Mouse (Mus musculus): ENCODE measurements around the gene Slc27a1.

The Slc27a1 gene

DNA sequence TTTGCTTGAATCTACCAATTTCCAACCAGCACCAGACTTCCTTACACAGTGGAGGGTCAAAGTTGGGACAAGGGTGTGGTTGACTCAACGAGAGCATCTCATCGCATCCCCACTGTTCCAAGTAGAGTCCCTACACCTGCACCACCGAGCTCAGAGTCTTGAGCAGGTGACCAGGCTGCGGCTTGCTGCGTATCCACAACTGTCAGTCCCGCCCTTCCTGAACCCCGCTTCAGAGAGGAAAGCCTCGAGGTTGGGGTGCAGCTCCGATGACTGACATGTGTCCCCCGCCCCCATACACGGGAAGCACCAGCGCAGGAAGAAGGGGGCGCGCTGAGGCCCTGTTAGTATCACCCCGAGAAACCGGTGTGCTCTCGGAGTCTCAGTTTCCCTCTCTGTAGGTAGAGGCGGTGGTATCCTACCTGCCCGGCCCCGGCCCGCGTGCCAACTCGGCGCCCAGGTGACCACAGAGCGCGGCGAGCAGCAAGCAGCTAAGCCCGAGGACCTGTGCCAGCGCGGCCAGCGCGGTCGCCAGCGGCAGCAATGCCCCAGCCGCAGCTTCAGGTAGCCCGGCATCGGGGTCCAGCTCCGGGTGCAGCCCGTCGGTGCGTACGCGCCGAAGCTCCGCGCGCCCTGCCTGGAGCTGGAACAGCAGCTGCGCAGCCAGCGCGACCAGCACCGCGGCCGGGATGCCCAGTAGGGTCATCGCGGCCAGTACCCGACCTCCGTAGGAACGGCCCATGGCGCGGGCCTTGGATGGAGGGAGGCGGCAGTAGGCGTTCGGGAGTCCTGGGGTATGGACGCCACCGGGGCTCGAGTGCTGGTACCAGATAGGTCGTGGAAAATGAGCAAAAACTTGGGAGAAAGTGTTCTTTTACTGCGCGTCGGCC, 10.4 kb upstream of the Slc27a1 start, which contains the start of gene Tmem221:
Gene Tmem221 (minus strand): TSS at position 801 of the 887 bp plus-strand sequence.
- DNase-seq: peak; percentile 30 to 31

DNA sequence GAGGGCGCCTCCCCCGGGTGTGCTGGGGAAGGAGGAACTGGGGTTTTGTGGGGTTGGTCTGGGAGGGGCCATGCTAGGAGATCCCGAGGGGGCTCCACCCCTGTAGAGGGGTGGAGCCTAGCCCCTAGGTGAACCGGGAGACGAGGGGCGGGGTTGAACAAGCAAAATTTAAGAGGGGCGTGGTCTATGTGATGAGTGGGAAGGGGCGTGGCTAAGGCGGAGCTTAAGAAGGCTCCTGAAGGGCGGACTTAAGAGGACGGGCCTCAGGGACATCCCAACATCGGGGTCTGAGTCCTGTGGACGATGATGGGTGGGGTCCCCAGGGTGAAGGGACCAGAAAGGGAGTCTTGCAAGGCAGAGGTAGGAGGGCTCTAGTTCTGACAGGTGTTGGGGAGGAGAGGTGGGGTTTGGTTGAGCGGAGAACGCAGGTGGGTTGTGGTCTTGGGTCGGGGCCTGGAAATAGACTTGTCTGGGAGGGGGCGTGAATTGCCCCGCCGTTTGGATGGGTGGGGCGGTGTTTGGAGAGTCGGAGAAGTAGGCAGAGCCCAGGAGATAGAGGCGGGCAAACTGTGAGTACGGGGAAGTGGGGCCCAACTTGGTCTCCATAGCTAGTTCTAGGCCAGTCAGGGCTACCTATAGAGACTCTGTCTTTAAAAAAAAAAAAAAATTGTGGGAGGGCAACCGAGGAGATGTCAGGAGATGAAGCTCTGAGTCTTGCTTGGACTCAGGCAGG, 9.6 kb upstream of the Slc27a1 start:
- DNase-seq: peak; percentile 49 to 53

DNA sequence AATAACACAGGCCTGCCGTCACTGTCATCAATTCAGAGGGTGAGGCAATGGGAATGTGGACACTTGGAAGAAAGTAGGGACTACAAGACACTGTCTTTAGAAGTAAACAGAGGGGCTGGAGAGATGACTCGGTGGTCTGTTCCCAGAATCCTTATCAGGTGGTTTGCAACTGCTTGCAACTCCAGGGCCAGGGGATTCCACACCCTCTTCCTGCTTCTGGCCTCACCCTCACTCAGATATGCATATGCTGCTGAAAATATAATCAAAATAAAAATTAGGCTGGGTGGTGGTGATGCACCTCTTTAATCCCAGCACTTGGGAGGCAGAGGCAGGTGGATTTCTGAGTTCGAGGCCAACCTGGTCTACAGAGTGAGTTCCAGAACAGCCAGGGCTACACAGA, 8.6 kb upstream of the Slc27a1 start:
- DNase-seq: no peak

DNA sequence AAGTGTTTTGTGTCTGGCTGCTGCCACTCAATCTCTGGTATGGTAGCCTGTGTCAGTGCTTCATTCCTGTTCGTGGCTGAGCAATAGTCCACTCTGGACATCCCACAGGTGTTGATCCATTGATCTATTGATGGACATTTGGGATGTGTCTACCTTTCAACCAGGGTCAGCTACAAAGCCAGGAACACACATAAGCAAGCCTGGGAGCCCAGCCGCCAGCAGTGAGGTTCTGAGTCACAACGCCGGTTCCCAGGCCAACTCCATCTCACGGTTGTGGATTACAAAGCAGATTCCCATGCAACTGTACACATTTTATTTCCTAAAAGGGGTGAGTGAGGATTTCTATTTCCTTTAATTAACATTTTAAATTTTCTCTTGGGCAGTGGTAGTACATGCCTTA, 7.9 kb upstream of the Slc27a1 start:
- DNase-seq: no peak

DNA sequence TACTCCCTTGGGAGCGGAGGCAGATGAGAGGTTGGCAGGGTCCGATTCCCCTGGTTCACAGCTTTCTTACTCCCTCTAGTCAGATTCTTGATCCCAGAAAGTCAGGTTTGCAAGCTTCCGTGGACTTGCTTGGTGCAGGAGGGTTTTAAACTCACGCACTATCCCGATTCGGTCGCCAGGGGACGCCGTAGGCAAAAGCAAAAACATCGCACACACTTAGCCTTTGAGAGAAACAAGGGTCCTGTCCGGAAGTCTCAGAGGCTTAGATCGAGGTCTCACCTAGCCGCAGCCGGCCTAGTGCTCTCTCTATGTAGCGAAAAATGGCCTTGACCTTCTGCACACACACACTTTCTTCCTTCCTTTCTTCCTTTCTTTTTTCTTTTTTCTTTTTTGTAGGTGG, 7.3 kb upstream of the Slc27a1 start:
- DNase-seq: peak; percentile 77 to 83

DNA sequence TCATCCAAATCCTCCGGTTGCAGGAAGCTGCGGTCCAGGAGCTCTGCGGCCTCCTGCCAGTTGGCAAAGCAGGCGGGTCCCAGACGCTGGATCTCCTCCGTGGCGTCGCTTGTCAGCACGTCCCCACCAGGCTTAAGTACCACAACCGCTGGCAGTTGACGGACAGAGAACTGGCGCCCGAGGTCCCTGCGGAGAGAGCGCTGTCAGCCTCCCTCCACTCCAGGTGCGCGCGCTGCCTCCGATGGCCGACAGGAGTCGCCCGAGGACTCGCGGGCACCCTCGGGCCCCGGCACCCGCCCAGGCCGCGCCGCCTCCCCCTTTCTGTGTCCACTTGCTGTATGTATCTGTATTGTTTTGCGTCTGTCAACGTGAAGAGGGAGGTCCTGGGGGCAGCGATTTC, 5.9 kb upstream of the Slc27a1 start:
- peak; percentile 88 to 91 for DNase-seq

DNA sequence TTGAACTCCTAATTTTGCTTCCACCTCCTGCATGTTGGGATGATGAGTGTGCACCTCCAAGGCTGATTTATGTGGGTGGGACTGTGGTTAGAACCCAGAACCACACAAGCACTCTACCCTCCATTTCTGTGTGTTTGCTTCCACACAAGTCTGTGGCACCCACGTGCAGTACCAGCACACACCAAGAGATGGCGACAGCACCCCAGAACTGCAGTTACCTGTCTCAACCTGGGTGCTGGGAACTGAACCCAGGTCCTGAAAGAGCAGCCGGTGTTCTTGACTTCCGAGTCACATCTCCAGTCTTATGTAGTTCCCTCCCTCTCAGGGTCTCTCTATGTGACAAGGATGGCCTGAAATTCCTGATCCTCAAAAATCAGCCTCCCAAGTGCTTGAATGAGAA, 4.7 kb upstream of the Slc27a1 start:
- no peak for DNase-seq

DNA sequence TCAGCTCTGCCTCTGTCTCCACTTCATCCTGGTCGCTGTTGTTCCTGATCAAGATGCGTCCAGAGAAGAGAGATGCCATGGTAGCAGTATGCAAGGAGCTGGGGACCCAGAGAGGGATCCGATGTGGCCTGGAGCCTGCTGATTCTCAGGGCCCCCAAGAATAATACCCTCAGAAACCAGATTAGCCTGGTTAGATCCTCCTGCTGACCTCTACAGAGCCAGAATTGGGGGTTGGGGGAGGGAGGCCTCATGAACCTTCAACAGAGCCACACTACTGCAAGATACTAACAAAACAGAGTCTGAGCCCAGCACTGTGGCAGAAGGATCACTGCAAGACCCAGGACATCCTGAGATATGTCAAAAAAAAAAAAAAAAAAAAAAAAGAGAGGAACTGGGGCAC, 2.2 kb upstream of the Slc27a1 start, which contains the start of gene Nxnl1:
Gene Nxnl1 (minus strand): TSS at position 101 of the 400 bp plus-strand sequence.
- DNase-seq: no peak

DNA sequence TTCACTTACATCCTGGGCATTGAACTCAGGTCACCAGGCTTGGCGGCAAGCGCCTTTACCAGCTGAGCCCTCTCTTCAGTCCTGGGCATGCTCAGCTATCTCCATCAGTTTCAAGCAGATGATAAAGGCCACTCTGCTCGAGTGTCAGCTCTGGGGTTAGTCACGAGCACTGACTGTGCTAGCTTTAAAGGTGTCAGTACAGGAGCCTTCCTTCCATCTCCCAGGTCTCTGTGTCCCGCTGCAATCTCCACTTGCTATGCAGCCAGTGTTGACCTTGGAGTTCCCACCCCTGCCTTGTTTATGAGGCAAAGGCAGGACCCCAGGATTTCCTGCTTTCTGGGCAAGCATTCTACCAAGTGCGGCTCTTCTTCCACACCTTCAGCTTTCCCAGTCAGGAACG, 1.1 kb upstream of the Slc27a1 start:
- no peak for DNase-seq

DNA sequence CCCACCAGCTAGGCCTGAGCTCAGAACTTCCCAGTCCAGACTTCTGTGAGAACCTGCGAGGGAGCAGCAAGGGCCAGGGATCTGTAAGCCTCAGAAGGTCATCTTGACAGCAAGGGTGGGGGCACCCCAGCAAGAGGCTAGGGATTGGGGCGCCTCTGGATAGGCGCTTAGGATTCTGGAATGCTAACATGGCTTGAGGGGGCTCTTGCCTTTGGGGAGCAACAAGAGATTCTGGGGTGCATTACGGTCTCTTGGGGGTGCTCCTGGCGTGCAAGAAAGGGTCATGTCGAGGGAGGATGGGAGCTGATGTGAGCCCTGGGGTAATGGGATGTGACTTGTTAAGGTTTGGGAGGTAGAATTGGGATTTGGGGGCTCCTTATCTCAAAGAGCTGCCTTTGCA, 259 bp downstream of the Slc27a1 start:
- DNase-seq: peak in 1 of 2 experiments; percentile 47

DNA sequence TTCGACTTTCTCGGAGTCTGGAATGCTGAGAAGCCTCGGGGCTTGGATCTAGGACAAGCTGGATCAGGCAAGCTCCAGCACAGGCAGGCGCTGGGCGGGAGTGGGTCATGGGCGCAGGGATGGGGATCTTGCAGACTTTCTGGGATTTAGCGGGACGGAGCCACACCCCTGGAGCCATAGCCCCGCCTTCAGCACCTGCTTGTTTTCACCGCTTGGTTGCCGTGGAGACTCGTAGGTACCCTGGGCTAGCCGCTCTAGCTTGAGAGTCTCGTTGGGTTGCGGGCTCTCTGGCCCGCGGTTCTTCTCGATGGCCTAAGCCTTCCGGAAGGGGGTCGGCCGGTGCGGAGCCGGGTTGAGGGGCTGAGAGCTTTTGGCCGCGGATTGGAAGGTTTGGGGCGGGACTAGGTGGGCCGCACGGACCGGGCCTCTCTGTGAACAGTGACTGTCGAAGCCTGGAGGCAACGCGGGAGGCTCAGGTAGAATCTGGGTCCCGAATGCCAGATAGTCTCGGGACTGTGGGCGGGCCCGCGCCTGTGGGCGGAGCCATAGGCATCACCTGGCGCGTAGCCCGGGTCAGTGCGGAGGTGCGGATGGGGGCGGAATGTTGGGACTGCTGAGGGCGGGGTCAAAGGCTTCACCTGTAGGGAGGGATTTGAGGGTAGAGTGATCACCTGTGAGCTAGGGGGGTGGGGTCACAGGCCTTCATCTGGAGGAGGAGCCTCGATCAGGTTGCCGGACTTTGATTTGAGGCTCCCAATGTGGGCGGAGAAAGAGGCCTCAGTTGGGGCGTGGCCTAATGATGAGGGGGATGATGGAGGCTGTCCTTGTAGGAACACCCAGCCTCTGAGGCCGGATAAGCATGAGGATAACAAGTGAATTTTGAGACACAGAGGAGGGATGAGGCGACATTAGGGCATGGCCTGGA, 946 bp downstream of the Slc27a1 start:
- DNase-seq: peak; percentile 94 to 95

DNA sequence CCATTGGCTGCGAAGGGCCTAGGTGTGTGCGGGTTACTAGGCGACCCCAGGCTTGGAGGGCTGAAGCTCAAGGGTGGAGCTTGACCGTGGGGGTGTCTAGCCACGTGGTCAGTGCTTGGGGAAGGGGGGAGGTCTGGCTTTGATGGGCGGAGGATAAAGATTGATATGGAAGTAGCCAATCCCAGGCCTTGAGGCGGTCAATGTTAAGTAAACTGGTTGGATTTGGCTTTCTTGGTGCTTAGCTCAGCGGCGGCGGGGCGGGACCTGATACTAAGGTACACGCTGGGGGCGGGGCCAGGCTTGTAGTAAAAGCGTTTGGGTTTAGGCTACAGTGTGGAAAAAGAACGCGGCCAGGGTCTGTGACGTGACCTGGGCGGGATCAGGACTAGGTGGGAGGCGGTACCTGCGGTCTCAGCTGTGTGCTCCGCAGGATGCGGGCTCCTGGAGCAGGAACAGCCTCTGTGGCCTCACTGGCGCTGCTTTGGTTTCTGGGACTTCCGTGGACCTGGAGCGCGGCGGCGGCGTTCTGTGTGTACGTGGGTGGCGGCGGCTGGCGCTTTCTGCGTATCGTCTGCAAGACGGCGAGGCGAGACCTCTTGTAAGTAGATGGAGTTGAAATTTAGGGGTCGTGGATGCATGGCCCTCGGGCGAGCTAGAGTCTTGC, 1.7 kb downstream of the Slc27a1 start:
- peak; percentile 98 for DNase-seq

DNA sequence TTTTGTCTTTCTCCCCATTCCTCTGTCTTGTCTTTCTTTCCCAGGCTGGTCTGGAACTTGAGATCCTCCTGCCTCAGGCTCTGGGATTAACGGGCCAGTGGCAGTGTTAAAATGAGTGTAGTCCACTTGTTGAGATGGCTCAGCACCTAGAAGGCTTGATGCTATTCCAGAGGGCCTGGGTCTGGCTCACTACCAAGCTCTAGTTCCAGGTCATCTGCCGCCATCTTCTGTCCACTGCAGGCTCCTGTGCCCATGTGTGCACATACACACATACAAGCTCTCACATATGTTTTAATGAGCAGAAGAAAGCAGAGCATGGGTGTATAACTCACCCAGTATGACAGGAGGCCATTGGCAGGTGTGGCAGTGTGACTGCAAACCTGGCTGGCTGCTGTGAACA, 3.4 kb downstream of the Slc27a1 start:
- DNase-seq: peak; percentile 65 to 68

DNA sequence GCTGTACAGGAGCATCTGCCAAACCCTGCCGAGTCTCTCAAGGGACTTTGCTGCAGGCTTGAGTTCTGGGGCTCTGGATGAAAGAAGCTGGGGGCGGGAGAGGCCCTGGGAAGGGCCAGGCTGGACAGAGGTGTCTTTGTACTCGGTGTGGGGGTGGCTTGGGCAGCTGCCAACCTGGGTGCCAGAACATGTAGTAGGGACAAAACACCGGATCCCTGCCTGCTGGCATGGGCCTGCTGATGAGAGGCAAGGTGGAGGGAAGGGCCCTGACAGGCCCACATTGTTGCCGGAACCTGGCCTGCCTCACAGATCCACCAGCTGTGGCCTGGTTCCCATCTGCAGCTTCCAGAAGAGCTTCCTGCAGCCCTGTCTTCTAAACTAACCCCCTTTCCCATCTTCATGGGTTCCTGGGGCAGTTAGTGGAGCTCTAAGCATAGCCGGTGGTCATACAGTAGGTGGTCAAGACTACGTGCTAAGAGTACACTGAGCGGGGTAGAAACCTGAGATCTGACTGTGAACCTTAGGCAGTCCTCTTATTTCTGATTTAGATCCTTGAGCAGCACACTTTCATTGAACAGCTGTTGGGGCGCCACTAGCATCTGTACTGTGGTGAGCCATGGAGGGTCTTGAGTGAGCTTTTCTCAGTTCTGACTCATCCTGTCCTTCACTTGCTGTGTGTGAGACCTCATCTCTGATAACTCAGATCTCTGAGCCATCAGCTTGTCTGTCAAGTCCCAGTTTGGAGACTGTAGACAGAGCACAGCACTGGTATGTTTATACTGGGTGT, 4.4 kb downstream of the Slc27a1 start:
- DNase-seq: peak; percentile 77 to 85

DNA sequence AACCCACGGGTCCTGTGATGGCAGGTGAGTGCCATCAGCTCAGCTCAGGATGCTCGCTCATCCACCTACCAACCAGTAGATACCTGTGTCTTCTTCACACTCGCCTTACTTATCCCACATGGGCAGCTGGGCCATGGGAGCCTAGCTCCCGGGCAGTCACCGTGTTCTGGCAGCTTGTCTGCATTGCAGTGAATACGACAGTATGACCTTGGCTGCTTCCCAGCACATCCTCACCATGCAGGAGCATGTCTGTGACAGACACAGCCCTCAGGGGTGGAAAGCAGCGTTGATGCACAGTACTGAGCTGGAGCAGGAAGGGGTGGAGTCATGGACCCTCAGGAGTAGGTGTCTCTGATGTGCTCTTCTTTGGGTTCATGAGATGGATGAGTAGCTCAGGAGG, 5.7 kb downstream of the Slc27a1 start:
- no peak for DNase-seq

DNA sequence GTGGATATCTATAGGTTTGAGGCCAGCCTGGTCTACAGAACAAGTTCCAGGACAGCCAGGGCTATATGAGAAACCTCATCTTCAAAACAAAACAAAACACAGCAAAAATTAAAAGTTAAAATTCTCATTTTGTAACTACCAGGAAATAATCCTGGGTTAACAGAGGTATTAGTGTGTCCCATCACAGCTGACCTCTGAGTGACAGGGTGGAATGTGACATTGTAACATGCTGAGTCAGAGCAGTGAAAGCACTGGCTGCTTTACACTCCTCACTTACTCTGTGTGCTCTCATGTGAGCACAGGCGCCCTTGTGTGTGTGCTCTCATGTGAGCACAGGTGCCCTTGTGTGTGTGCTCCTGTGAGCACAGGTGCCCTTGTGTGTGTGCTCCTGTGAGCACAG, 6.3 kb downstream of the Slc27a1 start:
- DNase-seq: no peak

DNA sequence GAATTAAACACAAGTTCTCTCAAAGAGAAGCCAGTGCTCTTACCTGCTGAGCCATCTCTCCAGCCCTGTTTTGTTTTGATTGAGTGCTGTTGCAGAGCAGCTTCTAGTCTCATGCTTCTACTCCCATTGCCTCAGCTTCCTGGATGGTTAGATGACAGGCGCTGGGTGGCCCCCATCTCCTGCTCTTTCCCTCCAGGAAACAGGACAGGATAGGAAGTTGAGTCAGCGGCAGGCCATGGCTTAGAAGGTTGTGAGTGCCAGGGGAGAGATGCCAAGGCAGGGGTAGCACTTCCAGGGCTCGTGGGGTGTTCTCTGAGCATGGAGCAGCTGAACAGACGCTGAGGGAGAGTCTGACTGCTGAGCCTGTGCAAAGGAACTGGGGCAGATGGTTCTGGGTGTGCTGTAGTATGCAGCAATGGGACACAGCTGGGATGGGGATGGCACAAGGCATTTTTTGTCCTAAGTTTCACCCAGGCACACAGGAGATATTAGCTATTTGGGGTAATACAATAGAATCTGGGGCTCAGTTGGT, 9.2 kb downstream of the Slc27a1 start:
- DNase-seq: peak in 1 of 2 experiments; percentile 41

DNA sequence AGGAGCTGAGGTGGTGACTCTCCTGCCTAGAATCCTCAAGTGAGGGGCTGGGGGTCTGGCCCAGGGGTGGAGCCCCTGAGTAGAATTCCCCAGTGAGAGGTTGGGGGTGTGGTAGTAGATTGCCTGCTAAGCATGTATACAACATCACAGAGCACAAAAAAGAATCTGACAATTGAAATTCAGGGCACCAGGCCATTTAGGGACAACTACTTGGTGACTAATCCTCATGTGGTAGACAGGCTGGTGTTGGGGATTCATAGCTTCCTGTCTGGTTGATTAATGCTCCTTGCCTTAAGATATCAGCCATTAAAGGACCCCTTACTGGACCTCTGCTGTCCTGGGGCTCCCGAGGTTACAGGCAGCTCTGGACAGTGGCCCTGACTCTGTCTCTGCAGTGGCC, 10.3 kb downstream of the Slc27a1 start:
- DNase-seq: no peak

DNA sequence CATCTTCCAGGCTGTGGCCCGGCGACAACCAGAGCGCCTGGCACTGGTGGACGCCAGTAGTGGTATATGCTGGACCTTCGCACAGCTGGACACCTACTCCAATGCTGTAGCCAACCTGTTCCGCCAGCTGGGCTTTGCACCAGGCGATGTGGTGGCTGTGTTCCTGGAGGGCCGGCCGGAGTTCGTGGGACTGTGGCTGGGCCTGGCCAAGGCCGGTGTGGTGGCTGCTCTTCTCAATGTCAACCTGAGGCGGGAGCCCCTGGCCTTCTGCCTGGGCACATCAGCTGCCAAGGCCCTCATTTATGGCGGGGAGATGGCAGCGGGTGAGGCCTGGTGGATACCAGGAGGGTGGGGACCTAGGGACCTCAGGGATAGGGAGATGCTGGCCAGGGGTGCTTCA, 10.8 kb downstream of the Slc27a1 start:
- DNase-seq: peak; percentile 61 to 66

DNA sequence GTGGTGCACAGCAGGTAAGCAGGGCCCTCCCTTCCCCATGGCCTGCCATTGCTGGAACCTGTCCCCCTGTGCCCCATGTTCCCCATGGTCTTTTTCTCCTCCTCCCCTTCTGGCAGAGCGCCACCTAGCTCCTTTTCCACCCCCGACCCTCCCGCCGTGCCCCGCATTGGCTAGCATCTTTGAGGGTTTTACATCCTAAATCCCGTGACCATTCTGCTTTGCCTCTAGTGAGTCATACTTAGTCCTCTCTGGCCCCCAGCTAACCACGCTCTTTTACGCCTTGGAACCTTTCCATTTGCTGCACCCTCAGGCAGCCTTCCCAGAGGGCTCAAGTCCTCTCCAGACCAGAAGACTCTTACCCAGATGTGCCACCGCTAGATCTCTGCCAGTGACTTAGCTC, 11.5 kb downstream of the Slc27a1 start:
- DNase-seq: peak in 1 of 2 experiments; percentile 57

DNA sequence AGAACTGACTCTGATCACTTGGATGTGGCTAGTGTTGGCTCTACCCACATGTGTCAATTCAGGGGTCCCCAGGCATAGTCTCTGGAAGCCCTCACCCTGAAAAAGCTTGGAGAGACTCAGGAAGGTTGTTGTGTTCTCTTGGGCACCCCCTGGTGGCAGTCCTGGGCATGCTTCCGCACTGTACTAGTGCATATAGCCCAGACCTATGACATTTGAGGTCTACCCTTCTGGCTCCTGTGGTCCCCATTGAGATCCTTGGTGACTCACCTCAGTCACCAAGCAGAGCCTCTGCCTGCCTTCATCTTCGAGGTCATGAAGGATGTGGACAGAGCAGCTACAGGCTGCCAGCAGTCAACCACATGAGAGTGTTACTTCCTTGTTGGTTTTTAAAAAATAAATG, 18.2 kb downstream of the Slc27a1 start:
- peak; percentile 78 to 83 for DNase-seq

Measured in cerebellum, postnatal 10 days (tissue).